Mouse (Mus musculus): ENCODE results near the gene Kcnk7.

Gene Kcnk7

GRCm38 (mm10) chr19:5756321-5756985, 52.3 kb downstream of the Kcnk7 start:
- DNase-seq = no peak
